Mouse (Mus musculus) left cerebral cortex, postnatal 25 days (tissue): ENCODE results near the gene Lyg2. TPM values are rescaled to one million over a fixed set of nuclear protein-coding genes. Genes with fewer than 3 reads are reported as not detected.

Source experiments
- DNase-seq, 2 experiments: peaks; one replicate each; pipeline ENCODE4 v3.0.0; 2022; ENCODE audit warnings: low spot score in 2 of 2, mixed read lengths in 1 of 2
- intact Hi-C: fragments of 180-260 bp; cut with DNase I; formaldehyde crosslinking; loops from one replicate; pipeline ENCODE4 v1.15.1; 2025
- total RNA-seq, 2 experiments: library from RNA; stranded (reverse); gene quantifications; 2 replicates each; pipeline ENCODE4 v1.2.3; 2021

Lyg2 gene
- total RNA-seq: not detected

DNA sequence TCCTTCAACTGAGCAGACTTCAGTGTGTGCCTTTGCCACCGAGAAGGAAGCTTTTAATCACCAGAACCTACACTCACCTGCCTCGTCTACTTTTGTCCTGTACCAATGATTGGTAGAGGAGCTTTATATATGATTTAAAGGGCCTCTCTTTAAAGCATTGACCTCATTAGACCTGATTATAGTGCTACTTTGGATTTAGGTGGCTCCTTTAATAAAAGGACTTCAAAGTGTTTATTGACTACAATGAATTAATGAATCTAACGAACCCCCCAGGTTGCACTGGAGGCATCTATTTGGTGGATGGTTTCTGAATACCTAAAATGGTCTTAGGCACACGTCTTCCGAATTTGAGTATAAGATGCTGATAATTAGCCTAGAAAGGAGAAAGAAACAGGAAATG is at the start of gene Lyg2:
Lyg2 (minus strand) TSS at position 101 of the 400 bp plus-strand sequence.
- no peak for DNase-seq
- intact Hi-C loops: no loop called here

- no peak for DNase-seq
- intact Hi-C loops: no loop called here
Measured at GRCm38 (mm10) chr1:37965571-37965970, 49.3 kb upstream of the Lyg2 start.

GRCm38 (mm10) chr1:37959486-37959885 is 43.2 kb upstream of the Lyg2 start:
- intact Hi-C loops: no loop called here
- peak; percentile 13 to 37 for DNase-seq

- intact Hi-C loops: no loop called here
- DNase-seq: no peak
Measured at GRCm38 (mm10) chr1:37958516-37958915, 42.2 kb upstream of the Lyg2 start.

- DNase-seq: no peak
- intact Hi-C loops: no loop called here
Measured at GRCm38 (mm10) chr1:37957659-37958058, 41.4 kb upstream of the Lyg2 start, which contains the start of gene Lyg1. Gene Lyg1, minus strand, starts transcription at chr1:37957759.

- peak; percentile 2 to 44 for DNase-seq
Measured at GRCm38 (mm10) chr1:37956690-37957431, 40.6 kb upstream of the Lyg2 start.

DNA sequence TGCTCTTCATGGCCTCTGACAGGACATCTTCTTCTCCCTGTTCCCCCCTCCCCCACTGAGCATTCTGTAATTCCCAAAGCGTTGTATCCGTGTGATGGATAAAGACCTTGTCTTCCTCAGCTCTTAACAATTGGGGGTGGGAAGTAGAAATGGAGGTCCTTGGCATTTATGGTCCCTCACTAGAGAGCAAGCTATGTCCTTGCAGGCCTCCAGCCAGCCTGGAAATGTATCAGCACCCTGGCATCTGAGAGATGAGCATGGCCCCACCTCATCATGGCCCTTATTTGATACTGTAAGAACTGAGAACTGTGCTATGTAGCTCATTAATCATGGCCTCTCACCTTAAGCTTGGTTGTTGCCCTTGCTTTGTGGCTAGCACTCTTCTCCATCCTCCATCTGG is 39.0 kb upstream of the Lyg2 start:
- intact Hi-C loops: no loop called here
- no peak for DNase-seq

More at GRCm38 (mm10) chr1:37956690-37957431, 40.6 kb upstream of the Lyg2 start:
- intact Hi-C loops: no loop called here

DNA sequence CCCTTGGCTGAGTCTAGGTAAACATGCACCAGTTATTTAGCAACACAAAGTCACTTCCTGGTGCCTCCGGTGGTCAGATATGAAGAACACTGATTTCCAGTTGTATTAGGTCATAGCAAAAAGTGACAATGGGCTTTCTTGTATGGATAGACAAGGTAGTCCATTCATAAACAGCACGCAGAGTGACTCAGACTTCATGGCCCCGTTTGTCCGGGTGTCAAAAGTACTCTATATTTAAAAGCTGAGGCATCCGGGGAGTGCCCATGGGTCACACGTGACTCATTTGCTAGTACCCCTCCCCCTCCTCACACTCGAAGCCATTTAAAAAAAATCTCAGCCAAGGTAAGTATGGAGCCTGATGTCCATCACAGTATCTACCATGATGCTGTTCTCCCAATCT is 38.5 kb upstream of the Lyg2 start:
- DNase-seq: no peak
- intact Hi-C loops: no loop called here

DNA sequence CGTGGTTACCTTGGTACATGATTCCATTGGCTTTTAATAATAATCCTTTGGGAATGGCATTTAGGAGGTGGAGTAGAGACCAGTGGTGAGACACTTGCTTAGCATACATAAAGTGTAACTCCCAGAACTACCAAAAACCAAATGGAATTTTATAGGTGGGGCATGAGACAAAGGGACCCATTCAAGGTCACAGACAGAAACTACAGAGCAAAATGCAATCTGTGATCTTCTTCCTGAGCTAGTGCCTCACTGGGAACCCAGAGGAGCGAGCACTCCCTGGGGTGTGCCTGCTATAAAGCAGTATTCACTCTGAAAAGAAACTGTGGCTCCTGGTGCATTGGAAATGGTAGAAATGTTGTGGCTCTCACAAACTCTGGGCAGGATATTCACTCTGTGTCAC is 32.6 kb upstream of the Lyg2 start:
- intact Hi-C loops: no loop called here
- no peak for DNase-seq

DNA sequence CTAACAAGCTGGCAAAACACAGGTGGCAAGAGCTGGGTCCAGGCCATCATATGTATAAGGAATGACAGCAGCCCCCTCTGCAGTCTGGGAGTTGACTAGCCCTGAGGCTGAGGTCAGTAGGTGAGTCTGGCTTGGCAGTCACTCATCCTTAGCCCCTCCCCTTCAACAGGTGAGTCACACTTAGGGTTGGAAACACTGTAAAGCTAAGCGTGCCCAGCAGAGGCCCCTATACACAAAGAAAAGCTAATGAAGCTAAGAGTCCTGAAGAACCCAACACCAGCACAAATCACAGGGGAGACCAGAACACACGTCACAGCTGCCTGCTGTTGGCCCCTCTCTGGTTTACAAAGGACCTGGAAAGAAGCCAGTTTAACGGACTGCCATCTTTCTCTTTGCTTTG is 15.5 kb upstream of the Lyg2 start:
- DNase-seq: no peak
- intact Hi-C loops: no loop called here

DNA sequence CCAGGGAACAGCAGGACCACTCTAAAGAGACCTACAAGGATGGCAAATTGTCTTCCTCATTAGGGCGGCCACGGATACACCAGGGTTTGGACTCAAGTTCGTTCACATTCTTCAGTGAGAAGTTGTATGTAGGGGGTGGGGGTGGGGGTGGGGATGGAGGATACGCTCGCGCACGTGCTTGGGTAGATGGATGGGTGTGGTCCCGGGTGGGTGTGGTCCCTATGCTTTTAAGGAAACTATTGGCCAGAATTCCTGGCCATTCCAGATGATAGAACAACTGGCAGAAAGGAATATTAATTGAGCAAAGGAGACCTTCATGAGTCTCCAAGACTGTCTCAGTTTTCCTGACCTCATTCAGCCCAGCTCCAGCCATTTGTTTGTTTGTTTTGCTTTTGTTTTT is 9.7 kb upstream of the Lyg2 start:
- no peak for DNase-seq

GRCm38 (mm10) chr1:37922536-37922935 is 6.2 kb upstream of the Lyg2 start:
- intact Hi-C loops: no loop called here
- DNase-seq: no peak

More for the DNA sequence above, 9.7 kb upstream of the Lyg2 start:
- intact Hi-C loops: no loop called here

GRCm38 (mm10) chr1:37918096-37918495 is 1.8 kb upstream of the Lyg2 start:
- intact Hi-C loops: no loop called here
- DNase-seq: no peak

- intact Hi-C loops: no loop called here
- DNase-seq: no peak
Measured at GRCm38 (mm10) chr1:37917666-37918065, 1.4 kb upstream of the Lyg2 start.

- no peak for DNase-seq
- intact Hi-C loops: no loop called here
Measured at GRCm38 (mm10) chr1:37912751-37913150, 3.5 kb downstream of the Lyg2 start.

GRCm38 (mm10) chr1:37903178-37903577 is 13.1 kb downstream of the Lyg2 start:
- peak; percentile 31 to 33 for DNase-seq
- intact Hi-C loops: no loop called here

DNA sequence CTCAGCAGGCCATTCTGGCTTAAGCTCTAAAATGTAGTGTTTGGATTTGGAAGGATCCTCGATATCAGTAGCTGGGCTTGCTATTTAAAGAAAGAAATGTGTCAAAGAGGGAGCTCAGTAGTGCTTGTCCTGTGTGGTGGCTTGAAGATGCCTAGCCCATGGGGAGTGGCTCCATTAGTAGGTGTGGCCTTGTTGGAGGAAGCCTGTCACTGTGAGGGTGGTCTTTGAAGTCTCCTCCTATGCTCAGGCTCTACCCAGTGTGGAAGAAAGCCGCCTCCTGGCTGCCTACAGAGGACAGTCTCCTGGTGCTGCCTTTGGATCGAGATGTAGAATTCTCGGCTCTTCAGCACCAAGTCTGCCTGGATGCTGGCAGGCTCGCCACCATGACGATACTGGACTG is 16.0 kb downstream of the Lyg2 start:
- intact Hi-C loops: no loop called here
- DNase-seq: no peak

DNA sequence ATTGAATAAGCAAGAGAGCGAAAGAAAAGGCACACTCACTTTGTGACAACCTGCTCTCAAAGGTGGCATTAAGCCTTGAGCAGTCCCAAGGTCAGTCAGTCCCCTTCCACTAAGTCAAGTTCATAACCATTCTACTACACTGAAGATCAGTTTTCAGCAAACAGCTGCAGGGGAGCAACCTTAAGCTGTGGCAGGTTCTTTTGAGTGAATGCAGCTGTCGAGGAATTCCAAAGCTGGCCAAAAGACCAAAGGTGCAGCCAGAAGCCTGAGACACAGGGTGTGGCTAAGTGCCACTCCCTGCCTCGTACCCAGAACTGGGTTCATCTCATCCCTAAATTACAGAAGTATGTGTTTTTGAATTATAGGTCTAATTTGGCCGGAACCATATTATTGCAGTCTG is 16.5 kb downstream of the Lyg2 start:
- intact Hi-C loops: no loop called here
- DNase-seq: no peak

GRCm38 (mm10) chr1:37894606-37895005 is 21.7 kb downstream of the Lyg2 start:
- DNase-seq: no peak
- intact Hi-C loops: loop anchor here (5.0 kb wide), 1 partner anchor 103 kb away; the partner anchor contains the start of genes Eif5b and Txndc9

- DNase-seq: no peak
- intact Hi-C loops: loop anchor here (5.0 kb wide), 1 partner anchor 106 kb away; the partner anchor contains the start of genes Eif5b and Txndc9
Measured at GRCm38 (mm10) chr1:37891400-37891799, 24.9 kb downstream of the Lyg2 start.

DNA sequence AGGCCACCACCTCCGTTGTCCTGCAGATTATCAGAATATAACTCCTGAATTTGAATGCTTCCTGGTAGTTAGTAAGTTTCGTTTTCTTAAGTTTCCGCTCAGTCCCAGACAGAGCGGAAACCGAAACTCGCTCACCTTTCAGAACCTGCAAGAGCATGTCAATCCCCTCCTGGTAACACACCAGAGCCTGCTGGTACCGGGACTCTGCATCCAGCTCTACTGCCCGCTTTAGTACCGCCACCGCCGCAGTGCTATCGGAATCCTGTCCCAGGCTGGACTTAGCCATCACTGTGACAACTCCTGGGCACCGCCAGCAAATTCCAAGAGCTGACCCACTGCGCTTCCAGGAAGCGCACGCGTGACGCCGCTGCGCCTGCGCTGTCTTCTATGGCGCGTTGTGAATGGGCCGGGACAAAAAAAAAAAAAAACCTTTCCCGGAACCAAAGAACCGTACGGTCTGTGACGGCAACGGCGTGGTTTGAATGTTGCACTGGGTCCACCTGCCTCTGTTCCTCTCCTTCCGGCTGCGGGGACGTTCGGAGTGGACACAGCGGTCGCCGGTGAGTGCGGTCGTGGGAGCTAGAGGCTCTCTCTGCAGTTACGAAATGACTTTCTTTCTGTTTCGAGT is 26.2 kb downstream of the Lyg2 start, which contains the start of the genes Mitd1 and Mrpl30:
Mitd1 (minus strand) TSS at position 387 of the 628 bp plus-strand sequence.
Mrpl30 (plus strand) TSS at position 453 of the 628 bp plus-strand sequence.
- peak; percentile 90 to 95 for DNase-seq
- intact Hi-C loops: loop anchor here (5.0 kb wide), 1 partner anchor 107 kb away; the partner anchor contains the start of genes Eif5b and Txndc9
